Mouse (Mus musculus) CD8-positive naive resting alpha-beta T cell, adult 2 months (primary cell): ENCODE data around the gene Wdr4.
A peak's percentile ranks its signal among the peaks of the same experiment; 100 is the strongest.
"Not testable (repeated sequence)": the region's sequence is repeated elsewhere in the genome, so short reads cannot be mapped to it uniquely, and the experiment has no call there.

Experiments
- DNase-seq, 2 experiments: peaks; one replicate each; pipeline ENCODE4 v3.0.0; 2022; ENCODE audit warnings: low read depth in 2 of 2, low spot score in 2 of 2

The Wdr4 gene

DNA sequence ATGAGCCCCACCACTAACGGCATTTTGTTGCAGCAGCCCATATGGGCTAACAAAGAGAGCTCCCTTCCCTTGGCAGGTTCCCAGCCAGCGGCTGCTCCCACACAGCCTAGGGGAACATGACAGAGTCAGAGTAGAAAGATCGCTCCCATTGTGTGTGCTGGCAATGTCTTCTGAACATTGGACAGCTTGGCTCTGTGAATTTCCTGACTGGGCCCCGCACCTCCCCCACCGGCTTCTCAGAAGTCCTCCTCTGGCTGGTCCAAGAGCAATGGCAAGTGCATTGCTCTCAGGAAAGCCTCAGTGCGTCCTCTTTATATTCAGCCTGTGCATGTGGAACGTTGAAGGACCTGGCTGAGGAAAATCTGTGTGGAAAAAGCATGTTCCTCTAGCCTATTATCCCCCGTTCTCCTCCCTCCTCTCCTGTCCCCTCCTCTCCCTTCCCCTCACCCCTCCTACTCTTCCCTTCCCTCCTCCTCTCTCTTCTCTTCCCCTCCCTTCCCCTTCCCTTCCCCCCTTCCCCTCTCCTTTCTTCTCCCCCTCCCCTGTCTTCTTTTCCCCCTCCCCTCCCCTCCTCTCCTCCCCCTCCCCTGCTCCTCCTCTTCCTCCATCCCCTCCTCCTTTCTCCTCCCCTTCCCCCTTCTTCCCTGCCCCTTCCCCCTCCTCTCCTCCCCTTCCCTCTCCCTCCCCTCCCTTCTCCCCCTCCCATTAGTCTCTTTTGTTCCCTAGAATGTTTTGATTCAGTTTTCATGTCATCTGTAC is 16.3 kb upstream of the Wdr4 start:
- DNase-seq, result no peak

DNA sequence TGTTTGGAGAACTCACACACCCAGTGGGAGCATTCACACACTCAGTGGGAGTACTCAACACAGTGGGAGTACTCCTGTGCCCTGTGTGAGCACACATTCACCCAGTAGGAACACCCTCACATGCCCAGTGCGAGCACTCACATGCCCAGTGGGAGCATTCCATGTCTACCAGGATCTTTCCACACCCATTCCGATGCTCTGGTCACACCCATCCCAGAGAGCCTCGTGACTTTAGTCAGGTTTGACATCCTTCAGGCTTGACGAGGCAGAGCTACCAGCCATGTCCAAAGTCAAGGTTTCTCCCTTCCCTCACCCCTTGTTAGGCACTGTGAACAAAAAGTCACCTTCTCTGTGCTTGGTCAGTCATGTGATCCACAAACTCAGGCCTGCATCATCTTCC is 15.6 kb upstream of the Wdr4 start:
- no peak for DNase-seq

DNA sequence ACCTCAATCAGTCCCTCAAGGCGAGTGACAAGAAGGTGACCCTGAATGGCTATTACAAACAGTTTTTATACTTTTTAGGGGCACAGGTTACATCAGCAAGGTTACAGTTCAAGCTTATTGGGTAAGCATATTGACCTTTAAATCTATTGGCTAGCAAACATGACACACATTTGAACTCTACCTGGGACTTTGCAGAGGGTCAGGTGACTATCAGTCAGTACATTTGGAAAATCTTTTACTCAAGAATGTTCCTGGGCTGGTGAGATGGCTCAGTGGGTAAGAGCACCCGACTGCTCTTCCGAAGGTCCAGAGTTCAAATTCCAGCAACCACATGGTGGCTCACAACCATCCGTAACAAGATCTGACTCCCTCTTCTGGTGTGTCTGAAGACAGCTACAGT is 12.6 kb upstream of the Wdr4 start:
- not testable (repeated sequence) for DNase-seq

DNA sequence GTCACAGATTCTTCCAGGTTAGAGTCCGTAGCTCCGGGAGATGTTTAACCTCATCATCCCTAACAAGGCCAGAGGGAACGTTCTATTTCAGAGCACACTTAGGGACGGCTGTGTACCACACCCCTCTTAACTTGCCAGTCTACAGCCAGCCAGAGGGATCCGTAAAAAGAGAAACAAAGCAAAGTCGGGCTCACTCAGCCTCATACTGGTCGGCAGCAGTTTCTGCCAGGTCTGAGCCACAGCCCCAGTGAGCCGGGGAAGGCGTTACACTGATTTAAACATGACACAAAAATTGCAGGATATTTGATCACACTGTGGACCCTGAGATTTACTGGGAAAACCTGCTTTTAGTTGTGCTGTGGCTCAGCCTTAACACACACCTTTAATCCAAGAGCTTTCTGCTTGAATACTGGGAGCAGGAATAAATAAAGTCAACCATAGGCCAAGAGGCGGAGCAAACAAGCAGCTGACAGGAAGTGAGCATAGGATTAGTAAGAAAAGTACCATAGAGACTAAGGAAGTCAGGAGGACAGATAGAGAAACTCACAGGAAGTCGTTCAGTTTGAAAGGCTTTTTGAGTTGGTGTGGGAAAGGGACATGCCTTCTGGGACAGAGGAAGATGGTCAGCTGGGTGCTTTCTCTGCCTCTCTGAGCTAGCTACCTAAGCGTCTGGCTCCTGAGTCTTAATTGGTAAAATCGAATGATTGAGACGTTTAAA is 11.8 kb upstream of the Wdr4 start:
- no peak for DNase-seq

DNA sequence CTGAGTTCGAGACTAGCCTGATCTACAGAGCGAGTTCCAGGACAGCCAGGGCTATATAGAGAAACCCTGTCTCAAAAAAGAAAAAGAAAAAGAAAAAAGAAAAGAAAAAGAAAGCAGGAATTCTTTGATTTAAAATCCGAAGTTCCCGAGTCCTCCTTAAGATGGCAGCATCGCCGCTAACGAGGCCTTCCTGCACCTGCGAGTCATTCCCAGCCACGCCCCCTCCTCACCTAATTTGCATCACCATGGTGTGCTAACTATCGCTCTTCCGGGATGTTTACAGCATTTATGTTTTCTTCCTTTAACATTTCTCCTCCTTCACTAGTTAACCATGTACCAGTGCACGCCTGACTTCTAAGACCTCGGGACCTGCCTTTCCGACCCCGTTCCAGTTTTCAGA is 9.5 kb upstream of the Wdr4 start:
- DNase-seq, result no peak

DNA sequence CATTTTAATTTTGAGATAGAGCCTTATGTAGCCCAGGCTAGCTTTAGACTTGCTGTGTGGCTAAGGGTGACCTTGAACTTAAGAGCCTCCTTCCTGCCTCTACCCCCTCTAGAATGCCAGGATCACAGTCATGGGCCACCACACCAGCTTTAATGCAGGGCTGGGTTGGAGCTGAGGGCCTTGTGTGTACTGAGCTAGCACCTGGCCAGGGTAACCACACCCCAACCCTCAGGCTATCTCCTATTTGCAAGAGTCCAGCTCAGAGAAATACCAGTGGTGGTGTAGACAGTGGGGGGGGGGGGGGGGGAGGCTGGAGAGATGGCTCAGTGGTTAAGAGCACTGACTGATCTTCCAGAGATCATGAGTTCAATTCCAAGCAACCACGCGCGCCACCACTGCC is 6.0 kb upstream of the Wdr4 start:
- no peak for DNase-seq

DNA sequence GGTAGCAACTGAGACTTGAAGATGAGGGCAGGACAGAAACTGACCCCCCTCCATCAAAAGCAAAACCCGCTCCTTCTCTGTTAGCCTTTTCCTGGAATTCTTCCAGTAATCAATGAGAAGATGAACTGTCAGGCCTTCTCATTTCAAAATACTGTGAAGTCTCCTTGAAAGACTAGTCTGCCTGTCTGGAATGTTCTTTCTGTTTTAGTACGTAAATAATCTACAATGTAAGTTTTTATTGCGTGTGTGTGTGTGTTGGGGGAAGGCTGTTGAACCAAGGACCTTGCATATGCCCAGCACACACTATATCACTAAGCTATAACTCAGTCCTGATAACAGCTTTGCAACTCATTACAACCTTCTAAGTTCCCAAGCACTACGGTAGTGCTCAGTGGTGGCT is 5.3 kb upstream of the Wdr4 start:
- DNase-seq, result no peak

DNA sequence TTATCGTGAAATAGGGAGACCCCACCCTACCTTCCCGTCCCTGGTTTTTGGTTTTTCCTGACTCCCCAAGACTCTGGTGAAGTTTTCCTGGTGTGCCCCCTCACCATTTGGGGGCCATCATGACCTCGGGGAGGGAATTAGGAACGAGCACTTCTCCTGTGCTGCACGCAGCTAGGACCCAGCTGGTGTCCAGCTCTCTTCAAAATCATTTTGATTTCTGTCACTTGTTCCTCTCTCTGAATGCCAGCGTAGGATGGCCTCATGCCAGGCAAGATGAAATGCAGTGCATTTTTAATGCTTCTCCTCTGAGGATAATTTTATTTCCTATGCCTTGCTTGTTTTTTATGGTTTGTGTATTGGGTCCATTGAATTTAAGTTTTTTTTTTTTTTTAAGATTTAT is 2.2 kb upstream of the Wdr4 start:
- no peak for DNase-seq

DNA sequence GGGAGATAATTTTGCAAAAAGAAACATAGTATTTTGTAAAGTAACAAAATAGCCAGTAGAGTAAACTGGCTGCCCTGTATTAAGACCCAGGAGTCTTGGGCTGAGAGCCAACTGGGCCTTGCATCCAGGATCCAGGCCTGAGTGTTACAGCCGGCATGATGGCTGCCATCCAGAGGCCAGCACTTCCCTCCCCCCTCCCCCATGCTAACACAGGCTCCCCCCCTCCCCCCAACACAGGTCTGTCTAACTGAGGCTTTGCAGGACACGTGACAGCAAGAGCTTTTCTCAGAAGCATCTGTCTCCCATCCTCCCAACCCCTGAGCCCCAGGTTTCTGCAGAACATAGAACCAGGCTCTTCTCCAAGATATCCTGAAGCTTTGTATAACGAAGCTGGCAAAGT is 1.1 kb upstream of the Wdr4 start:
- DNase-seq, result no peak

DNA sequence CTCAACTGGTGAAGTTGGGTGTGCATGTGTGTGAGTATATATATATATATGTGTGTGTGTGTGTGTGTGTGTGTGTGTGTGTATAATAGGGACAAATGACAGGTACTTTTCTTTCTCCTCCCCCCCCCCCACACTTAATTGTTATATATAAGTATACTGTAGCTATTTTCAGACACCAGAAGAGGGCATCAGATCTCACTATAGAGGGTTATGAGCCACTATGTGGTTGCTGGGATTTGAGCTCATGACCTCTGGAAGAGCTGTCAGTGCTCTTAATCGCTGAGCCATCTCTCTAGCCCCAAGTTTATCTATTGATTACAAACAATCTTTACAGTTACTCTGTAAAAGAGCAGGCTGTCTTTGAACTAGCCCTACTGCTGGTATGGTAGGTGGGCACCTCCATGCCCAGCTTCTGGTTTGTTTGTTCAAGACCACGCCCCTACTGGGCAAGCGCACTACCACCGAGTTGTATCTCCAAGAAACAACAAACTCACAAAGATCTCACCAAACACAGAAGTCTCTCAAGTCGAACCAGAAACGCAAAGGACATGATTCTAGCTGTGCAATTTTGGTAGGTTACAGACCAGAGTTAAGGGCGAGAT is 335 bp downstream of the Wdr4 start:
- DNase-seq, result no peak

DNA sequence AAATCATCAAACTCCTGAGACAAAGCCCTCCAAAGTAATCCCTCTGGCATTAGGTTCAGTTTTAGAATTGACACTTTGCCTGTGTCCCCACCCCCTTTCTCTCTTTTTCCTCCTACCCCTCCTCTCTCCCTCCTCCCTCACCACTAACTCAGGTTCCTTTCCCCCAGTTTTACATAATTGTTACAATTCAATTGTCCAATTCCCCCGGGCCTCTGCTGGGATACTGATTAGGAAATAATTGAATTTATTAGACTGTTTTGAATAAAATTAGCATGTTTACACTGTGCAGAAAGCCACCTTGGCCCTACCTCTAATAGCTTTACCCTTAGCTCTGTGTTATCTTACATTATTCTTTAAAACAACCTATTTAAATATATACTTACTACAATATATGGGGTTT is 5.1 kb downstream of the Wdr4 start:
- no peak for DNase-seq

DNA sequence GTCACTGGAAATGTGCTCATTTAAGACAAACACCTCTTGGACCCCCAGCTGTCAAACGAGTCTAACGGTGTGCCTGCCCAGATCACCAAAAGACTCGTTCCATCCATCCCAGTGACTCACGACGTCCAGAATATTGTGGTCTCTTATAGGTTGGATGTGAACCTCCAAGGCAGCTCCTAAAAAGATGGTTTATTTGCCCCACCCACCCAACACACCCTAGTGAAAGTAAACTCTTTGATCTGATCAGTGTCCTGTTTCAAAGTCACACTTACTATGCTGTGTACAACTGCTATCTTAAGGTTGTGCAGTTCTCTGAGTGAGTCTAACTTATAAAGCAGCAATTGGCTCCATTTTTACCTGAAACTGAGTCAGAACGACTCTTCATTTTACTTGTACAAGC is 7.2 kb downstream of the Wdr4 start:
- no peak for DNase-seq

DNA sequence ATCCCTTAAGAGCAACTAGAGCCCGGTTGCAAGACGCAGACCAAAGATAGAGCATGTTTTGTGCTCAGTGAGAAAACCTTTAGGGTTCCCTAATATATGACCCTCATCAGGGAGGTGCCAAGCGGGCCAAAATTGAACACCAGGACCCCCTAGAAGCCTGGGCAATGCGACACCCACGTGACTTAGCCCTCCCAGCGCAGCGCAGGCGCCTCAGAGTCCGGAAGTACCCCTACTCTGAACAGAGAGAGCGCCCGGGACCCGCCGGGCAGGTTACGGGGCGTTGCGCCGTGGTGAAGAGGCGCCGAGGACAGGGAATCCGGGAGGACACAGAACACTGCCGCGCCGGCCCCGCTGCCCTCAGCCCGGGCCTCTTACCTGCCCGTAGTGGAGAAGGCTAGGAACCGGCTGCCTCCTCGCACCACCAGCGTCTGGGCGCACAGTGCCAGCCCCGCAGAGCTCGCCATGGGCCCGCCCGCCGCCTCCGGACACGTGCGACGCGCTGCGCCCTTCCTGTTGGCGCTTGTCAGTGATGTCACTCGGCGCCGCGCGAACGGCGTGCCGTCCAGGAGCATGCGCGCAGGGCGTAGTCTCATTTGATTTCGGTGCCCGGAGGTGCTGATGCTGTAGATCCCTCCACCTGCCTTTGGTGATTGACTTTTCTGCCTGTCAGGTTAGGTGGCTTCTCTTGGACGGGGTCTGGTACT is 7.8 kb downstream of the Wdr4 start:
- DNase-seq, result peak; percentile 79 to 80

DNA sequence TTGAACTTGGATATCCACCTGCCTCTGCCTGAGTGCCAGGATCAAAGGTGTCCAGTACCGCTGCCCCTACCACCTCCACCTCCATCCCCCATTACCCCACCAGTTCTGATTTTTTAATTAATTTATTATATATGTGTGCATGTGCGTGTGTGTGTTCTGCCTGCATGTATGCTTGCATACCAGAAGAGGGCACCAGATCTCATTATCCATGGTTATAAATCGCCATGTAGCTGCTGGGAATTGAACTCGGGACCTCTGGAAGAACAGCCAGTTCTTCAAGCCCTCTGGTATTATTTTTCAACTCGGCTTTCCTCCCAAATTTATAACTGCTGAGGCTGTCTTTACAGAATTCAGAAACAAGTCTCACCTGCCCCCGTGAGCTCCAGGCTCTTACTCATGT is 8.8 kb downstream of the Wdr4 start:
- DNase-seq, result no peak

DNA sequence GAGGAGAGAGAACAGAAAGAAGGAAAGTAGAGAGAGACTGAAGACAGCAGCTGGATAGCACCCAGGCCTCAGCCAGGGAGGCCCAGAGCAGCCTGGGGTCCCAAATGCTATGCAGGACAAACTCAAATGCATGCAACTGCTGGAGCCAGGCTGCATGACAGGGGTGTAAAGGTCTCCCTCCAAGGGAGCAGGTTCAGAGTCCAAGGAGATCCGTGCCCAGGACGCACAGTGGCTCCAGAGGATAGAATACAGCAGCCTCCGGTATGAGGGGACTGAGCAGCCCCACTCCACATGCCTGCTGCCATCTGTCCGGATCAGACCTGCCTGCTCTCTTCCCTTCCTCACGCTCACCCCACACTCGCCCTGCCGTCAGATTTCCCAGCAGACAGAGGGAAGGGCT is 13.5 kb downstream of the Wdr4 start:
- no peak for DNase-seq

DNA sequence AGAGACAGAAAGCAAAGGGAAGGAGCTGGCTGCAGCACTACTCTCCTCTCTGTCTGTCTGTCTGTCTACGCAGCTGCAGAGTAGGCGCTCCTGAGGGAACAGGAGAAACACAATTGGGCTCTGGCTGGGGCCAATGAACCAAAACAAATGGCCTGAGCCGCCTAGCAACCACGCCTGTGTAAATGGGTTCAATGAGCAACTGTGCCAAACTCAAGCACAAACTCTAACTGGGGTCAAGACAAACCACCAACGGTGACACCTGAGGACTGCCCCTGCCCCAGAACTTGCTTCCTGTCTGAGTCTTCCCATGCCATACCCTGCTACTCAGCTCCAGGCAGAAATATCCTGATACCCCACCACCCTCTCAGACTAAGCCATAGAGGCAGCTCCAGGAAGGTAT is 14.8 kb downstream of the Wdr4 start:
- DNase-seq, result no peak

DNA sequence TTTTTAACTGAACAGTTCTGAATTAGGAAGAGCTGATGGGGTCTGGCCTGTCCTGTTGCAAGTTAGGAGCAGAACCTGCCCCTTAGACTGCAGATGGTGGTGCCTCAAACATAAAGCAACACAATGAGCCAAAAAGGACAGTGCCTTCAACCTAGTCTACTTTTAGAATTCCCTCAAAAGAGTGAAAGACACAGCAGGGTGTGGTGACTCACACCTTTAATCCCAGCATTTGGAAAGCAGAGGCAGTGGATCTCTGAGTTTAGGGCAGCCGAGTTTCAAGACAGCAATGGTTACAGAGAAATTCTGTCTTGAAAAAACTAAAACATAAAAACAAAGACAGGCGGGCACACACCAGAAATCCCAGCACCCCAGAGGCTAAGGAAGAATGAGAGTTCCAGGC is 15.8 kb downstream of the Wdr4 start:
- DNase-seq, result no peak

DNA sequence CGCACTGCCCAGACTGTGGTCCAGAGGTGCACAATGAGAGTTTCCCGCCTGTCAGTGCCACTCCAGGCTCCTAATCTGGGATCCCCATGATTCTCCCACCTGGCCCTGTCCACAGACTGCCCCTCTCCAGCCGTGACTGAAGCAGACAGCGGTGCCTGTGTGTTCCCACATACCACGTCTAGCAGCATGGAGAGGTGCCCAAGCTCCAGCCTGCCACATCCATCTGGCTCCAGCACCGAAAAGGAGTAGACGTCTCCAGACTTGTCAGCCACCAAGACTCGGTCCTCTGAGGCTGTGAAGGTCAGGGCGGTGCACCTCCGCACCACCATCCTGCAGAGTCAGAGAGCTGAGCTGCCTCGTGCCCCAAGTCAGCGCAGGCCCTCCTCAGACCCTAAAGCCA is 16.4 kb downstream of the Wdr4 start:
- DNase-seq, result no peak

DNA sequence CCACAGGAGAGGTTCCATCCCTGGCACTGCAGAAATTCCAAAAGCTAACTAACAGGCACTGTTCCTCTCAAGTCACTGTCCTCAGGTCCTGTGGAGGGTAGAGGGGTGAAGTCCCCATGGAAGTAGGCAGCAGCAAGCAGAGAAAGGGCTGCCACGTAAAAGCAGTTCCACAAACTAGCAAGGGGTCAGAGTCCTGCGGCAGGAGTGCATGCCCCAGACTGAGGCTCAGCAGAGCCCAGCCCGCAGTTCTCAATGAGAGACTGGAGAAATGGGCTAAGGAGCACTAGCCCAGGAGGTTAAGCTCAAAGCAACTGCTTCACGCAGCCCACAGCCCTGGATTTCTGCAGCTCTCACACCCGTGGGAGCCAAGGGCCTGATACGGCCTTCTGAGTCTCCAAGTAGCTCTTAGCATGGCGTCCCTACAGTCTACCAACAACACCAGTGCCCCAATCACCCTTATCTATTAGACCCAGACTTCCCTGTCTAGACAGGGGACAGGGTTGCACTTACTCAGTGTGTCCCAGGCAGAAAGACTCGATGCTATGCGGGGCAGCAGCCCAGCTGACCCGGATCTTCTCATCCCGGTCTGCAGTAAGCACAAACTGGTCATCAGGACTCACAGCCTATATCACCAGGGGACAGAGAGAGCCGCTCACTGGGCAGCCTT is 17.4 kb downstream of the Wdr4 start:
- DNase-seq, result no peak

DNA sequence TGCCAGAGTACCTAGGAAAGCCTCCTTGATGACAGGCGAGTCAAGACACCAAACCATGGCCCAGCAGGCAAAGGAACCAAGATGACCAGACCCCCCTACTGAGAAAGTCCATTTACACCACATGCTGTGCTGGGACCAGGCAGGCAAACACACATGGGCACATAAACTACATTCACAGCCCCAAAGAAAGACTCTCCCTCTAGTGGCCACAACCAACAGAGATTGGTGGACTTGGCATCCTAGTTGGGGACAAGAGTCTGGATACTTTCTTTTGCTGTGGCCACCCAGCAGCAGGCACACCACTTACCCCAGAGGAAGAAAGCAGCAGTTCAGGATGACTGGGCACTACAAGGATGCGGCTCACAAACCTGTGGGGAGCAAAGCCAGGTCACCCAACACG is 18.9 kb downstream of the Wdr4 start:
- DNase-seq, result no peak

DNA sequence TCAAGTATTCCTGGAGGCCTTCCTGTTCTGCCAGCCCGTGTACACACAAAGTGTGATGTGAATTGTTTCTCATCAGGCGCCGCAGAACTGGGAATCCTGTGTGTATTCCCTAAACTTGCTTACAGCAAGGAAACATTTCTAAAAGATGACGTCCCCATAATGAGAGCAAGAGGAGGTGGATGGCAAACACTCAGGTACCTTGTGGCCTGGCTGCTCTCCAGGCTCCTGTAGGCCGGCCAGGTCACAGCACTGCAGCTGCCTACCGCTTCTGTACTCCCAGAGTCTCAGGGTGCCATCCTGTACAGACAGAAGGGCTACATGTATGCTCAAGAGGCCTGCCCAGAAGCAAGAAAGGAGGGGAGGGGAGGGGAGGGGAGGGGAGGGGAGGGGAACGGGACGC is 19.4 kb downstream of the Wdr4 start:
- DNase-seq, result no peak
